Mouse (Mus musculus): ENCODE data around the gene Olfr1305. TPM values are rescaled to one million over a fixed set of nuclear protein-coding genes. Genes with fewer than 3 reads are reported as not detected.

Olfr1305 gene
- total RNA-seq (2014; fragmentation: Nextera tagmentation): not detected in 2 replicates
- total RNA-seq (2017): not detected in 2 replicates

GRCm38 (mm10) chr2:111877049-111877448 lies at the start of gene Olfr1305:
Gene Olfr1305 (minus strand): TSS chr2:111877149.
- ATAC-seq (replicated peaks; ENCODE audit: poor library complexity, severe bottlenecking): no peak

- no peak for ATAC-seq (replicated peaks; ENCODE audit: poor library complexity, severe bottlenecking)
Measured at GRCm38 (mm10) chr2:111916171-111916570, 39.2 kb upstream of the Olfr1305 start, which contains the start of gene Olfr1306. Gene Olfr1306 (minus strand): TSS chr2:111916271.

GRCm38 (mm10) chr2:111820240-111820639 lies 56.7 kb downstream of the Olfr1305 start, which contains the start of gene Olfr1303:
Gene Olfr1303 (minus strand): TSS chr2:111820340.
- ATAC-seq (replicated peaks; ENCODE audit: poor library complexity, severe bottlenecking): no peak

Other genes with a start within 250 kb of the Olfr1305 start
- not detected in 2 replicates for gene Olfr1298, start 227.9 kb downstream of the Olfr1305 start, total RNA-seq (2014; fragmentation: Nextera tagmentation)
- not detected in 2 replicates for gene Olfr1298, start 227.9 kb downstream of the Olfr1305 start, total RNA-seq (2017)
- not detected in 2 replicates for gene Olfr1299, start 215.7 kb downstream of the Olfr1305 start, total RNA-seq (2014; fragmentation: Nextera tagmentation)
- not detected in 2 replicates for gene Olfr1299, start 215.7 kb downstream of the Olfr1305 start, total RNA-seq (2017)
- gene Olfr1301, start 126.1 kb downstream of the Olfr1305 start, total RNA-seq (2014; fragmentation: Nextera tagmentation): not detected in 2 replicates
- not detected in 2 replicates for gene Olfr1301, start 126.1 kb downstream of the Olfr1305 start, total RNA-seq (2017)
- gene Olfr1302, start 99.7 kb downstream of the Olfr1305 start, total RNA-seq (2014; fragmentation: Nextera tagmentation): not detected in 2 replicates
- not detected in 2 replicates for gene Olfr1302, start 99.7 kb downstream of the Olfr1305 start, total RNA-seq (2017)
- not detected in 2 replicates for gene Olfr1303, start 56.8 kb downstream of the Olfr1305 start, total RNA-seq (2014; fragmentation: Nextera tagmentation)
- not detected in 2 replicates for gene Olfr1303, start 56.8 kb downstream of the Olfr1305 start, total RNA-seq (2017)
- not detected in 2 replicates for gene Olfr1306, start 39.1 kb upstream of the Olfr1305 start, total RNA-seq (2014; fragmentation: Nextera tagmentation)
- gene Olfr1306, start 39.1 kb upstream of the Olfr1305 start, total RNA-seq (2017): not detected in 2 replicates
- not detected in 2 replicates for gene Olfr1307, start 72.3 kb upstream of the Olfr1305 start, total RNA-seq (2014; fragmentation: Nextera tagmentation)
- gene Olfr1307, start 72.3 kb upstream of the Olfr1305 start, total RNA-seq (2017): not detected in 2 replicates
- gene Olfr1308, start 87.8 kb upstream of the Olfr1305 start, total RNA-seq (2014; fragmentation: Nextera tagmentation): not detected in 2 replicates
- not detected in 2 replicates for gene Olfr1308, start 87.8 kb upstream of the Olfr1305 start, total RNA-seq (2017)
- not detected in 2 replicates for gene Olfr1309, start 113.1 kb upstream of the Olfr1305 start, total RNA-seq (2014; fragmentation: Nextera tagmentation)
- not detected in 2 replicates for gene Olfr1309, start 113.1 kb upstream of the Olfr1305 start, total RNA-seq (2017)
- not detected in 2 replicates for gene Olfr1310, start 135.6 kb upstream of the Olfr1305 start, total RNA-seq (2014; fragmentation: Nextera tagmentation)
- not detected in 2 replicates for gene Olfr1310, start 135.6 kb upstream of the Olfr1305 start, total RNA-seq (2017)
- gene Olfr1311, start 147.3 kb upstream of the Olfr1305 start, total RNA-seq (2014; fragmentation: Nextera tagmentation): not detected in 2 replicates
- gene Olfr1311, start 147.3 kb upstream of the Olfr1305 start, total RNA-seq (2017): not detected in 2 replicates
- gene Olfr1312, start 173.1 kb upstream of the Olfr1305 start, total RNA-seq (2014; fragmentation: Nextera tagmentation): not detected in 2 replicates
- gene Olfr1312, start 173.1 kb upstream of the Olfr1305 start, total RNA-seq (2017): not detected in 2 replicates
- not detected in 2 replicates for gene Olfr1313, start 200.7 kb upstream of the Olfr1305 start, total RNA-seq (2014; fragmentation: Nextera tagmentation)
- not detected in 2 replicates for gene Olfr1313, start 200.7 kb upstream of the Olfr1305 start, total RNA-seq (2017)
- gene Olfr1314, start 219.6 kb upstream of the Olfr1305 start, total RNA-seq (2014; fragmentation: Nextera tagmentation): not detected in 2 replicates
- gene Olfr1314, start 219.6 kb upstream of the Olfr1305 start, total RNA-seq (2017): not detected in 2 replicates
- gene Olfr1315-ps1, start 238.3 kb upstream of the Olfr1305 start, total RNA-seq (2014; fragmentation: Nextera tagmentation): not detected in 2 replicates
- gene Olfr1315-ps1, start 238.3 kb upstream of the Olfr1305 start, total RNA-seq (2017): not detected in 2 replicates

Data from granulocyte monocyte progenitor cell, adult 5-6 weeks (primary cell).